Mouse (Mus musculus): ENCODE data around the gene Mlycd.

DNA sequence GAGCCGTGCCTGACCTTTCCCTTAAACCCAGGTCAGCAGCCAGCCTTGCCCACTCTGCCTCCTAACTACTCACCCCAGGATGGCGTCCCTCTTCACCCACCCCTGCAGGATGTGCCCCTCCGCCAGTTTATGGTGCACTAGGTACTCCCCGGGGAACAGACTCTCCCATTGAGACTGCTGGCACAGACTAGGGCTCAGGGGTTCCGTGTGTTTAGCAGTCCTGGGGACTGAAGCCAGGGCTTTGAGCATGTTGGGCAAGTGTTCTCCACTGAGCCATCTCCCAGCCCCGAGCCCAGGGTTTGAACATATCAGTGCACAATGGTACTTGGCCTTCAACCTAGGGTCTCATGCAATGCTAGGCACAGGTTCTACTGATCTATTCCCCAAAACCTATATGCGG, 40.8 kb downstream of the Mlycd start:
- TF ChIP-seq CTCF (conservative IDR thresholded peaks at IDR 0.05; ENCODE audit: low read length) (no peak), POU5F1 (IDR thresholded peaks at IDR 0.05; ENCODE audit: borderline replicate concordance, low read length) (no peak)

Data from E14TG2a.4 (cell line).